Mouse (Mus musculus) stomach, embryonic 16.5 days (tissue): Measurements from ENCODE around the gene Ywhag. TPM values are rescaled to one million over a fixed set of nuclear protein-coding genes. Genes with fewer than 3 reads are reported as not detected.

ENCODE experiments used
- ATAC-seq: fragments of 200-750 bp; cut with Nextera tagmentation; 2 replicates; pipeline ENCODE4 v1.8.0; 2017; ENCODE audit warnings: moderate number of reproducible peaks, moderate TSS enrichment; ENCODE audit not compliant: insufficient read depth, low FRiP score
- H3K27ac ChIP-seq: fragments of 300-500 bp; sonication (generic); 2 replicates; pipeline ENCODE4 v1.5.1; 2014; ENCODE audit warnings: low read length
- H3K27me3 ChIP-seq: fragments of 300-500 bp; sonication (generic); 2 replicates; pipeline ENCODE4 v1.6.1; 2014; ENCODE audit warnings: low read length, control low read depth, mixed read lengths; ENCODE audit not compliant: control insufficient read depth, insufficient read depth
- H3K36me3 ChIP-seq: fragments of 300-500 bp; sonication (generic); 2 replicates; pipeline ENCODE4 v1.6.1; 2014; ENCODE audit warnings: low read length; ENCODE audit not compliant: control insufficient read depth, insufficient read depth
- H3K4me1 ChIP-seq: fragments of 300-500 bp; sonication (generic); 2 replicates; pipeline ENCODE4 v1.6.1; 2014; ENCODE audit warnings: low read length, control low read depth, mixed read lengths; ENCODE audit not compliant: control insufficient read depth, insufficient read depth
- H3K4me2 ChIP-seq: fragments of 300-500 bp; sonication (generic); 2 replicates; pipeline ENCODE4 v1.6.1; 2014; ENCODE audit warnings: low read depth, low read length, mixed read lengths
- H3K4me3 ChIP-seq: fragments of 300-500 bp; sonication (generic); replicated peaks from 2 replicates; pipeline ENCODE4 v1.5.1; 2014; ENCODE audit warnings: mild to moderate bottlenecking, low read length
- H3K9ac ChIP-seq: fragments of 300-500 bp; sonication (generic); 2 replicates; pipeline ENCODE4 v1.6.1; 2014; ENCODE audit warnings: low read length
- H3K9me3 ChIP-seq: fragments of 300-500 bp; sonication (generic); replicated peaks from 2 replicates; pipeline ENCODE4 v1.6.1; 2016; ENCODE audit warnings: low read length, control low read depth; ENCODE audit not compliant: control insufficient read depth
- WGBS: fragments of 180-500 bp; shearing (Covaris S2); extraction: QIAGEN DNeasy Blood & Tissue Kit; methylation state at CpG from one replicate; pipeline ENCODE4 v1.1.7; 2014; 5-methylcytosine and 5-hydroxymethylcytosine counted together
- polyA plus RNA-seq: library from polyadenylated mRNA; unstranded; fragments of >200 nt; fragmentation: Nextera tagmentation; extraction: Ambion mirVana; gene quantifications from 2 replicates; pipeline ENCODE4 v1.2.1, GENCODE M21; 2015

Gene Ywhag
- polyA plus RNA-seq, 1 experiment from 2014 or later, result 195 TPM

GRCm38 (mm10) chr5:135910813-135911212 lies 23.6 kb downstream of the Ywhag start:
- Histone ChIP-seq H3K27me3 (no peaks in the 10 kb centered on the region), H3K4me3 (no peak overlapping the region), H3K27ac (no peak overlapping the region), H3K4me2 (no peak overlapping the region), H3K9me3 (no peaks in the 10 kb centered on the region), H3K4me1 (peaks cover 5% of the 10 kb centered on the region; the same call in 1 of the 2 replicates), H3K36me3 (peaks cover 8% of the 10 kb centered on the region), H3K9ac (no peak overlapping the region)
- WGBS, result 91% methylated on average over 25 of the region's 25 CpGs
- no peak for ATAC-seq

GRCm38 (mm10) chr5:135909646-135910045 lies 24.8 kb downstream of the Ywhag start:
- no peak overlapping the region for H3K9ac ChIP-seq
- no peaks in the 10 kb centered on the region for H3K9me3 ChIP-seq
- 87% methylated on average over 10 of the region's 10 CpGs for WGBS
- no peaks in the 10 kb centered on the region for H3K27me3 ChIP-seq
- no peak overlapping the region for H3K4me2 ChIP-seq
- no peak overlapping the region for H3K4me3 ChIP-seq
- H3K27ac ChIP-seq, result no peak overlapping the region
- peaks cover 8% of the 10 kb centered on the region for H3K36me3 ChIP-seq
- peaks cover 5% of the 10 kb centered on the region; the same call in 1 of the 2 replicates for H3K4me1 ChIP-seq
- ATAC-seq, result no peak

- Histone ChIP-seq H3K9ac (no peak overlapping the region), H3K36me3 (peaks cover 8% of the 10 kb centered on the region), H3K9me3 (no peaks in the 10 kb centered on the region), H3K4me1 (peaks cover 5% of the 10 kb centered on the region; the same call in 1 of the 2 replicates), H3K27ac (no peak overlapping the region), H3K4me3 (no peak overlapping the region), H3K27me3 (no peaks in the 10 kb centered on the region), H3K4me2 (no peak overlapping the region)
- no peak for ATAC-seq
- WGBS, result 86% methylated on average over 16 of the region's 16 CpGs
Observed at GRCm38 (mm10) chr5:135908989-135909388, 25.4 kb downstream of the Ywhag start.

- Histone ChIP-seq H3K4me2 (no peak overlapping the region), H3K9me3 (no peaks in the 10 kb centered on the region), H3K4me1 (peaks cover under 1% of the 10 kb centered on the region; the same call in 1 of the 2 replicates), H3K27me3 (no peaks in the 10 kb centered on the region), H3K4me3 (no peak overlapping the region), H3K27ac (no peak overlapping the region), H3K9ac (no peak overlapping the region), H3K36me3 (peaks cover 8% of the 10 kb centered on the region)
- ATAC-seq, result no peak
- WGBS, result 77% methylated on average over 12 of the region's 12 CpGs
Observed at GRCm38 (mm10) chr5:135908185-135908584, 26.2 kb downstream of the Ywhag start.

GRCm38 (mm10) chr5:135907256-135907655 lies 27.2 kb downstream of the Ywhag start:
- no peaks in the 10 kb centered on the region for H3K9me3 ChIP-seq
- 75% methylated on average over 13 of the region's 13 CpGs for WGBS
- no peak for ATAC-seq
- H3K4me1 ChIP-seq, result no peaks in the 10 kb centered on the region; the same call in 1 of the 2 replicates
- H3K27me3 ChIP-seq, result no peaks in the 10 kb centered on the region
- H3K4me3 ChIP-seq, result no peak overlapping the region
- no peak overlapping the region for H3K27ac ChIP-seq
- H3K36me3 ChIP-seq, result peaks cover 8% of the 10 kb centered on the region
- H3K4me2 ChIP-seq, result no peak overlapping the region
- no peak overlapping the region for H3K9ac ChIP-seq

- Histone ChIP-seq H3K36me3 (peaks cover 8% of the 10 kb centered on the region), H3K27ac (no peak overlapping the region), H3K4me1 (no peaks in the 10 kb centered on the region; the same call in 1 of the 2 replicates), H3K9ac (no peak overlapping the region), H3K27me3 (no peaks in the 10 kb centered on the region), H3K9me3 (no peaks in the 10 kb centered on the region), H3K4me3 (no peak overlapping the region), H3K4me2 (no peak overlapping the region)
- 75% methylated on average over 4 of the region's 4 CpGs for WGBS
- ATAC-seq, result no peak
Observed at GRCm38 (mm10) chr5:135906846-135907245, 27.6 kb downstream of the Ywhag start.

- H3K4me3 ChIP-seq, result no peak overlapping the region
- H3K36me3 ChIP-seq, result no peaks in the 10 kb centered on the region; the same call in 1 of the 2 replicates
- H3K27ac ChIP-seq, result no peak overlapping the region
- no peaks in the 10 kb centered on the region for H3K9me3 ChIP-seq
- 48% methylated on average over 8 of the region's 8 CpGs for WGBS
- no peak overlapping the region for H3K9ac ChIP-seq
- H3K4me2 ChIP-seq, result no peak overlapping the region
- no peaks in the 10 kb centered on the region for H3K27me3 ChIP-seq
- no peaks in the 10 kb centered on the region; the same call in 1 of the 2 replicates for H3K4me1 ChIP-seq
- no peak for ATAC-seq
Observed at GRCm38 (mm10) chr5:135905320-135906225, 28.8 kb downstream of the Ywhag start.

- Histone ChIP-seq H3K27me3 (no peaks in the 10 kb centered on the region), H3K9me3 (no peaks in the 10 kb centered on the region), H3K36me3 (no peaks in the 10 kb centered on the region), H3K4me3 (no peak overlapping the region), H3K27ac (no peak overlapping the region), H3K9ac (no peak overlapping the region), H3K4me1 (no peaks in the 10 kb centered on the region; the same call in 1 of the 2 replicates), H3K4me2 (peak overlapping the region; percentile 65)
- no peak for ATAC-seq
- WGBS, result 60% methylated on average over 5 of the region's 5 CpGs
Observed at GRCm38 (mm10) chr5:135904259-135904658, 30.2 kb downstream of the Ywhag start.

- peak overlapping the region; percentile 42 for H3K4me3 ChIP-seq
- H3K9me3 ChIP-seq, result no peaks in the 10 kb centered on the region
- no peaks in the 10 kb centered on the region; the same call in 1 of the 2 replicates for H3K4me1 ChIP-seq
- peak overlapping the region; percentile 66 for H3K9ac ChIP-seq
- ATAC-seq, result peak; percentile 94
- H3K27me3 ChIP-seq, result no peaks in the 10 kb centered on the region
- peak overlapping the region; percentile 65 for H3K4me2 ChIP-seq
- H3K27ac ChIP-seq, result peak overlapping the region; percentile 57; the same call in 1 of the 2 replicates
- H3K36me3 ChIP-seq, result no peaks in the 10 kb centered on the region
- under 1% methylated on average over 30 of the region's 30 CpGs for WGBS
Observed at GRCm38 (mm10) chr5:135903551-135904151, 30.8 kb downstream of the Ywhag start.
